Mouse (Mus musculus): ENCODE measurements around the gene Ccr1.

GRCm38 (mm10) chr9:123968290-123968912 lies at the start of gene Ccr1:
- TF ChIP-seq CTCF (IDR thresholded peaks at IDR 0.05; ENCODE audit: low read depth), result no peak
- TF ChIP-seq EP300 (IDR thresholded peaks at IDR 0.05; ENCODE audit: low read depth), result no peak

All from liver, embryonic 14.5 days (tissue).